Mouse (Mus musculus) naive thymus-derived CD4-positive, alpha-beta T cell, adult 2 months (primary cell): Measurements from ENCODE around the gene Lrrc8d.

Experiments used
- DNase-seq: peaks from one replicate; pipeline ENCODE4 v3.0.0-alpha.2; 2011; ENCODE audit warnings: low read depth

Gene Lrrc8d

GRCm38 (mm10) chr5:105699141-105700069 is at the start of gene Lrrc8d:
Gene Lrrc8d (plus strand): TSS chr5:105699969.
- peak; percentile 84 for DNase-seq

- DNase-seq: peak; percentile 69
Measured at GRCm38 (mm10) chr5:105650728-105651479, 48.9 kb upstream of the Lrrc8d start.

GRCm38 (mm10) chr5:105651561-105651991 is 48.2 kb upstream of the Lrrc8d start:
- DNase-seq: peak; percentile 78

GRCm38 (mm10) chr5:105654237-105655063 is 45.3 kb upstream of the Lrrc8d start:
- DNase-seq: peak; percentile 90

GRCm38 (mm10) chr5:105655100-105655734 is 44.6 kb upstream of the Lrrc8d start:
- peak; percentile 20 for DNase-seq

- no peak for DNase-seq
Measured at GRCm38 (mm10) chr5:105661894-105662293, 37.9 kb upstream of the Lrrc8d start.

GRCm38 (mm10) chr5:105666930-105667329 is 32.8 kb upstream of the Lrrc8d start:
- DNase-seq: no peak

GRCm38 (mm10) chr5:105667411-105667810 is 32.4 kb upstream of the Lrrc8d start:
- DNase-seq: no peak

GRCm38 (mm10) chr5:105669086-105669485 is 30.7 kb upstream of the Lrrc8d start:
- DNase-seq: no peak

GRCm38 (mm10) chr5:105669508-105670353 is 30.0 kb upstream of the Lrrc8d start:
- no peak for DNase-seq

GRCm38 (mm10) chr5:105672332-105672731 is 27.4 kb upstream of the Lrrc8d start:
- no peak for DNase-seq

GRCm38 (mm10) chr5:105675511-105675910 is 24.3 kb upstream of the Lrrc8d start:
- no peak for DNase-seq

- DNase-seq: no peak
Measured at GRCm38 (mm10) chr5:105677071-105677470, 22.7 kb upstream of the Lrrc8d start.

GRCm38 (mm10) chr5:105678243-105678642 is 21.5 kb upstream of the Lrrc8d start:
- DNase-seq: no peak

- DNase-seq: no peak
Measured at GRCm38 (mm10) chr5:105679261-105679660, 20.5 kb upstream of the Lrrc8d start.

GRCm38 (mm10) chr5:105679921-105680843 is 19.6 kb upstream of the Lrrc8d start:
- no peak for DNase-seq

- DNase-seq: no peak
Measured at GRCm38 (mm10) chr5:105682143-105682611, 17.6 kb upstream of the Lrrc8d start.

- DNase-seq: no peak
Measured at GRCm38 (mm10) chr5:105683912-105684350, 15.8 kb upstream of the Lrrc8d start.
